Mouse (Mus musculus): Measurements from ENCODE around the gene Shisa3.

DNA sequence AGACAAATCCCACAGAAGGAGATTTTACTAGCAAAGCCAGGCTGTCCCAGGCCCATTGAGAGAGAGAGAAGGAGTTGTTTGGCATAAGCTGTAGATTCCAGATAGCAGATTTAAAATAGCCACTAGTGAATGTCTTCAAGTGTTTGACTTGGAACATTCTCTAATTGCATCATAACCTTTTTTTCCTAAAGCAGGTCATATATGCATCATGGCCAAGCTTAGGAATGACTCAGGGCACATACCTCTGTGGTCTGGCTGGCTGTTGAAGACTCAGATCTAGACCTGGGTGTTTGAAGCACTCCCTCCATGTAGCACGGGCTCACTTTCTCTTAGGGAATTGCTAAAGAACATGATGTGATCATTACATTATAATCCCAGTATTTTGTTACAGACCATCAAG is 12.6 kb upstream of the Shisa3 start:
- TF ChIP-seq CTCF (IDR thresholded peaks at IDR 0.05; ENCODE audit: borderline replicate concordance, control insufficient read depth, extremely low read depth, insufficient read depth, low read length, poor library complexity) (no peak), POLR2A (IDR thresholded peaks at IDR 0.05; ENCODE audit: control insufficient read depth, extremely low read depth, insufficient read depth, low read length, poor library complexity) (no peak)

Data from thymus, adult 2 months (tissue).